29 mouse cellular contexts compared by ENCODE assay signal in the genomic region with DNA sequence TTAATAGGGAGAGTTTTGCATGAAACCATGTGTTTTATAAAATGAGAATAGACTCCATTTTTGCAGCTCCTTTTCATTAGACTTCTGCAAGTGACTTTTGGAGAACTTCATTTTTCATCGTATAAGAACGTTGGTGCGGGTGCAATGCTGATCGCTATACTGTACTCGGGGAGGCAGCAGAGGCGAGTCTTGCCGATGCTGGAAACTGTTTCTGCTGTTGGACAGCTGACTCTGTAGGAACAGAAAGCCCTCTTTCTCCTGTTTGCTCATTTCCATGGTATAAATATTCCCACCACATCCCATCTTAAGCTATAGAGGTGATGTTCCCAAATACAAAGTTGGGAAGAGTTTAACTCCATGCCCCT.
DNase-seq lines count a peak whose midpoint lies in the region; ATAC-seq and TF ChIP-seq lines count a peak whose summit lies in the region.
"Had no signal": no experiment of that assay in that cellular context is flagged by ENCODE, and none has a peak within 500 bp of the region (broad histone marks: within the 10 kb centered on the region; RNA-seq: fewer than 3 reads in every experiment).

No protein-coding gene starts in this region.

- H3K27me3 ChIP-seq in hindbrain, embryonic 14.5 days (ENCODE audit: control insufficient read depth, insufficient read depth, low read length), result no peaks in the 10 kb centered on the region
- H3K27me3 ChIP-seq in hindbrain, embryonic 12.5 days, result no peaks in the 10 kb centered on the region
- H3K27me3 ChIP-seq in lung, embryonic 14.5 days (ENCODE audit: insufficient read depth, low read length), result no peaks in the 10 kb centered on the region
- H3K27me3 ChIP-seq in lung, embryonic 16.5 days (ENCODE audit: control insufficient read depth, insufficient read depth, low read depth, low read length), result no peaks in the 10 kb centered on the region
- no peaks in the 10 kb centered on the region for H3K27me3 ChIP-seq in lung, postnatal 0 days (replicated peaks; ENCODE audit: insufficient read depth, low read length)
- H3K27me3 ChIP-seq in stomach, embryonic 14.5 days (ENCODE audit: control insufficient read depth, insufficient read depth, low read length), result no peaks in the 10 kb centered on the region
- H3K27me3 ChIP-seq: CH12.LX; embryonic facial prominence, embryonic 13.5 days; embryonic facial prominence, embryonic 15.5 days; forebrain, embryonic 12.5 days; Patski had no signal

- no peaks in the 10 kb centered on the region for H3K36me3 ChIP-seq in hindbrain, embryonic 14.5 days (replicated peaks; ENCODE audit: control insufficient read depth, insufficient read depth)
- H3K36me3 ChIP-seq in hindbrain, embryonic 12.5 days, result no peaks in the 10 kb centered on the region
- no peaks in the 10 kb centered on the region for H3K36me3 ChIP-seq in lung, embryonic 14.5 days (ENCODE audit: insufficient read depth)
- H3K36me3 ChIP-seq in lung, embryonic 16.5 days (ENCODE audit: control insufficient read depth, insufficient read depth, low read length), result no peaks in the 10 kb centered on the region
- H3K36me3 ChIP-seq in lung, postnatal 0 days (ENCODE audit: insufficient read depth, low read length), result no peaks in the 10 kb centered on the region
- H3K36me3 ChIP-seq in stomach, embryonic 14.5 days (ENCODE audit: control insufficient read depth, insufficient read depth, low read length), result no peaks in the 10 kb centered on the region
- H3K36me3 ChIP-seq: embryonic facial prominence, embryonic 13.5 days; embryonic facial prominence, embryonic 15.5 days; forebrain, embryonic 10.5 days; forebrain, embryonic 12.5 days; G1E had no signal

- TF ChIP-seq EP300 in lung, postnatal 0 days (IDR thresholded peaks at IDR 0.05), result no peak

- WGBS in hindbrain, embryonic 14.5 days, result 95% methylated on average over 7 of the region's 7 CpGs
- WGBS in hindbrain, embryonic 12.5 days, result 94% methylated on average over 7 of the region's 7 CpGs
- 42% methylated on average over 7 of the region's 7 CpGs for WGBS in lung, embryonic 14.5 days
- 51% methylated on average over 7 of the region's 7 CpGs for WGBS in lung, embryonic 16.5 days
- WGBS in lung, postnatal 0 days, result 57% methylated on average over 7 of the region's 7 CpGs
- 51% methylated on average over 7 of the region's 7 CpGs for WGBS in stomach, embryonic 14.5 days

- peak; percentile 43 for TF ChIP-seq CTCF in lung, embryonic 14.5 days (IDR thresholded peaks at IDR 0.05; ENCODE audit: low read depth)
- no peak for TF ChIP-seq CTCF in lung, postnatal 0 days (IDR thresholded peaks at IDR 0.05)

- H3K4me2 ChIP-seq in hindbrain, embryonic 14.5 days (replicated peaks), result no peak overlapping the region
- no peak overlapping the region for H3K4me2 ChIP-seq in hindbrain, embryonic 12.5 days (replicated peaks)
- no peak overlapping the region for H3K4me2 ChIP-seq in lung, embryonic 14.5 days
- no peak overlapping the region for H3K4me2 ChIP-seq in lung, embryonic 16.5 days (ENCODE audit: low read depth, low read length)
- no peak overlapping the region for H3K4me2 ChIP-seq in lung, postnatal 0 days (replicated peaks; ENCODE audit: low read depth, low read length)
- H3K4me2 ChIP-seq in stomach, embryonic 14.5 days (replicated peaks; ENCODE audit: low read depth, low read length), result no peak overlapping the region
- H3K4me2 ChIP-seq: embryonic facial prominence, embryonic 13.5 days; embryonic facial prominence, embryonic 15.5 days; forebrain, embryonic 12.5 days had no signal

- DNase-seq in hindbrain, embryonic 14.5 days (ENCODE audit: low spot score), result peak; percentile 21
- DNase-seq in lung, embryonic 14.5 days, result no peak
- no peak for DNase-seq in lung, postnatal 14 days
- DNase-seq in lung, postnatal 0 days (ENCODE audit: low spot score), result no peak
- DNase-seq in T-cell, adult 2 months (ENCODE audit: low spot score), result no peak
- DNase-seq: adrenal gland, adult 2 months; adrenal gland, postnatal 10 days; adrenal gland, postnatal 25 days; B cell, adult 2 months; cerebellum, adult 11 months; cerebellum, adult 18-20 months; cerebellum, adult 8-10 months; cerebellum, adult 9-11 months; cerebellum, postnatal 14 days; cerebellum, postnatal 36 days; embryo, embryonic 11 days had no signal

- ATAC-seq in hindbrain, embryonic 14.5 days (ENCODE audit: low FRiP score), result no peak
- ATAC-seq in hindbrain, embryonic 12.5 days (ENCODE audit: low FRiP score), result no peak
- ATAC-seq in lung, embryonic 14.5 days (ENCODE audit: insufficient read depth), result peak; percentile 76
- ATAC-seq in lung, embryonic 16.5 days (ENCODE audit: low read depth), result peak; percentile 68; the same call in 1 of the 2 replicates
- ATAC-seq in lung, postnatal 0 days, result no peak
- peak; percentile 33; the same call in 1 of the 2 replicates for ATAC-seq in stomach, embryonic 14.5 days (ENCODE audit: insufficient number of reproducible peaks, insufficient read depth, low FRiP score, low read depth)
- ATAC-seq: CD4-positive, CD25-positive, alpha-beta regulatory T cell, adult 4 months; forebrain, embryonic 14.5 days; Patski had no signal

- no peaks in the 10 kb centered on the region for H3K4me1 ChIP-seq in hindbrain, embryonic 14.5 days (replicated peaks; ENCODE audit: control insufficient read depth, insufficient read depth, low read length)
- H3K4me1 ChIP-seq in hindbrain, embryonic 12.5 days, result no peaks in the 10 kb centered on the region
- H3K4me1 ChIP-seq in lung, embryonic 14.5 days (ENCODE audit: insufficient read depth), result no peaks in the 10 kb centered on the region
- H3K4me1 ChIP-seq in lung, embryonic 16.5 days (replicated peaks; ENCODE audit: control insufficient read depth, insufficient read depth, low read length), result no peaks in the 10 kb centered on the region
- no peaks in the 10 kb centered on the region for H3K4me1 ChIP-seq in lung, postnatal 0 days (ENCODE audit: insufficient read depth, low read depth, low read length)
- H3K4me1 ChIP-seq in stomach, embryonic 14.5 days (ENCODE audit: control insufficient read depth, insufficient read depth, low read length), result no peaks in the 10 kb centered on the region
- H3K4me1 ChIP-seq: embryonic facial prominence, embryonic 13.5 days; embryonic facial prominence, embryonic 15.5 days; forebrain, embryonic 10.5 days; forebrain, embryonic 12.5 days had no signal

- no peak overlapping the region for H3K27ac ChIP-seq in hindbrain, embryonic 14.5 days
- no peak overlapping the region for H3K27ac ChIP-seq in hindbrain, embryonic 12.5 days
- no peak overlapping the region for H3K27ac ChIP-seq in lung, embryonic 14.5 days (ENCODE audit: low read depth)
- H3K27ac ChIP-seq in lung, embryonic 16.5 days (ENCODE audit: low read length), result no peak overlapping the region
- no peak overlapping the region for H3K27ac ChIP-seq in lung, postnatal 0 days (ENCODE audit: low read length)
- H3K27ac ChIP-seq in stomach, embryonic 14.5 days (ENCODE audit: low read length), result no peak overlapping the region
- H3K27ac ChIP-seq: embryonic facial prominence, embryonic 13.5 days; embryonic facial prominence, embryonic 15.5 days; forebrain, embryonic 10.5 days; forebrain, embryonic 12.5 days had no signal

- H3K9ac ChIP-seq in hindbrain, embryonic 14.5 days, result no peak overlapping the region
- no peak overlapping the region for H3K9ac ChIP-seq in hindbrain, embryonic 12.5 days
- no peak overlapping the region for H3K9ac ChIP-seq in lung, embryonic 14.5 days
- H3K9ac ChIP-seq in lung, embryonic 16.5 days (ENCODE audit: low read length), result no peak overlapping the region
- H3K9ac ChIP-seq in lung, postnatal 0 days (replicated peaks; ENCODE audit: low read depth), result no peak overlapping the region
- H3K9ac ChIP-seq in stomach, embryonic 14.5 days (replicated peaks; ENCODE audit: low read depth, low read length), result no peak overlapping the region
- H3K9ac ChIP-seq: embryonic facial prominence, embryonic 13.5 days; embryonic facial prominence, embryonic 15.5 days; forebrain, embryonic 12.5 days had no signal

- H3K4me3 ChIP-seq in hindbrain, embryonic 14.5 days (replicated peaks; ENCODE audit: low read length), result no peak overlapping the region
- no peak overlapping the region for H3K4me3 ChIP-seq in hindbrain, embryonic 12.5 days
- H3K4me3 ChIP-seq in lung, embryonic 14.5 days (ENCODE audit: low read depth, low read length), result no peak overlapping the region
- no peak overlapping the region for H3K4me3 ChIP-seq in lung, embryonic 16.5 days (ENCODE audit: low read length)
- no peak overlapping the region for H3K4me3 ChIP-seq in lung, postnatal 0 days (ENCODE audit: low read depth, low read length)
- H3K4me3 ChIP-seq in stomach, embryonic 14.5 days (ENCODE audit: low read depth, low read length), result no peak overlapping the region
- H3K4me3 ChIP-seq: embryonic facial prominence, embryonic 13.5 days; embryonic facial prominence, embryonic 15.5 days; erythroblast, embryonic 14.5 days; forebrain, embryonic 10.5 days; forebrain, embryonic 12.5 days had no signal

- H3K9me3 ChIP-seq in hindbrain, embryonic 14.5 days (ENCODE audit: control insufficient read depth, low read length), result no peaks in the 10 kb centered on the region
- no peaks in the 10 kb centered on the region for H3K9me3 ChIP-seq in hindbrain, embryonic 12.5 days (replicated peaks)
- no peaks in the 10 kb centered on the region for H3K9me3 ChIP-seq in lung, embryonic 14.5 days (ENCODE audit: low read depth, low read length)
- H3K9me3 ChIP-seq in lung, embryonic 16.5 days (ENCODE audit: control insufficient read depth, low read length), result no peaks in the 10 kb centered on the region
- no peaks in the 10 kb centered on the region for H3K9me3 ChIP-seq in lung, postnatal 0 days (ENCODE audit: low read length)
- no peaks in the 10 kb centered on the region for H3K9me3 ChIP-seq in stomach, embryonic 14.5 days (ENCODE audit: control insufficient read depth, low read depth, low read length)
- H3K9me3 ChIP-seq: embryonic facial prominence, embryonic 13.5 days; embryonic facial prominence, embryonic 15.5 days; forebrain, embryonic 10.5 days; forebrain, embryonic 12.5 days; G1E had no signal

Comparison
In these comparisons a context has a peak if more than half of its experiments do, and no peak if none do; other contexts are left out.
1. ATAC-seq: peak in lung, embryonic 14.5 days (single experiment), lung, embryonic 16.5 days (single experiment) and stomach, embryonic 14.5 days (single experiment); none in hindbrain, embryonic 14.5 days (single experiment), hindbrain, embryonic 12.5 days (single experiment) and lung, postnatal 0 days (single experiment).